Comparison of ENCODE assay signal across 11 mouse cellular contexts in the genomic region with DNA sequence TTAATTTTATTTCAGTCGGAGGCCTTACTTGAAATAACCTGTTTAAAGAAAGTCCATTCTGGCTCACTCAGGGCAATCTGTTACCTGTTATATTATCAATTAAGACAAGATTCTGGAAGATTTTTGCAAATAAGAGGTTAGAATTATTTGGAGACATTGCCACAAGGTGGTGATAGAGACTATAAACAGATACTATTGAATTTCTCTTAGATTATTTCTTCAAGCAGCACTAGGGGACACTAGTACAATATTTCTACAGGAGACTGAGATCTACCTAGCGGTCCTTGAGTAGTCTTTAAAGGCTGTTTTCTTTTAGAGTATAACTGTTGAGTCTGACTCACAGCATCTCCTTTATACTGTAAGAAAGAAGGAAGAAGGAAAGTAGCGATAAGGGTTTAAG. TPM values are rescaled to one million over a fixed set of nuclear protein-coding genes. Genes with fewer than 3 reads are reported as not detected.
DNase-seq lines count a peak whose midpoint lies in the region; ATAC-seq and TF ChIP-seq lines count a peak whose summit lies in the region.
"Had no signal": no experiment of that assay in that cellular context is flagged by ENCODE, and none has a peak within 500 bp of the region (broad histone marks: within the 10 kb centered on the region; RNA-seq: fewer than 3 reads in every experiment).

No protein-coding gene starts in this region.

- H3K27me3 ChIP-seq in midbrain, embryonic 14.5 days (ENCODE audit: control insufficient read depth, insufficient read depth, low read length) = no peaks in the 10 kb centered on the region
- no peaks in the 10 kb centered on the region for H3K27me3 ChIP-seq in midbrain, embryonic 10.5 days (ENCODE audit: low read depth, poor library complexity, severe bottlenecking)
- no peaks in the 10 kb centered on the region for H3K27me3 ChIP-seq in stomach, postnatal 0 days (ENCODE audit: control insufficient read depth, insufficient read depth, low read length)
- no peaks in the 10 kb centered on the region for H3K27me3 ChIP-seq in neural tube, embryonic 15.5 days (replicated peaks)
- H3K27me3 ChIP-seq: embryonic facial prominence, embryonic 12.5 days; hindbrain, embryonic 12.5 days had no signal

- TF ChIP-seq EP300 in stomach, postnatal 0 days (optimal IDR thresholded peaks at IDR 0.05) = no peak

- no peak overlapping the region for H3K4me3 ChIP-seq in midbrain, embryonic 14.5 days (replicated peaks; ENCODE audit: low read depth, low read length)
- H3K4me3 ChIP-seq in midbrain, embryonic 10.5 days = no peak overlapping the region
- no peak overlapping the region for H3K4me3 ChIP-seq in stomach, postnatal 0 days (ENCODE audit: low read depth, low read length)
- H3K4me3 ChIP-seq in neural tube, embryonic 15.5 days (replicated peaks) = no peak overlapping the region
- H3K4me3 ChIP-seq: embryonic facial prominence, embryonic 12.5 days; hindbrain, embryonic 12.5 days had no signal

- no peak for ATAC-seq in midbrain, embryonic 14.5 days (ENCODE audit: low FRiP score, low TSS enrichment)
- ATAC-seq in stomach, postnatal 0 days (ENCODE audit: low FRiP score, low TSS enrichment) = no peak
- ATAC-seq in neural tube, embryonic 15.5 days (ENCODE audit: low FRiP score) = no peak; the same call in 1 of the 2 replicates

- no peak overlapping the region for H3K9ac ChIP-seq in midbrain, embryonic 14.5 days (replicated peaks; ENCODE audit: low read length)
- H3K9ac ChIP-seq in stomach, postnatal 0 days (ENCODE audit: low read length) = no peak overlapping the region
- no peak overlapping the region for H3K9ac ChIP-seq in neural tube, embryonic 15.5 days (replicated peaks)
- H3K9ac ChIP-seq: embryonic facial prominence, embryonic 12.5 days; hindbrain, embryonic 12.5 days had no signal

- H3K4me2 ChIP-seq in midbrain, embryonic 14.5 days (ENCODE audit: low read length) = no peak overlapping the region
- no peak overlapping the region for H3K4me2 ChIP-seq in stomach, postnatal 0 days (replicated peaks; ENCODE audit: low read depth)
- H3K4me2 ChIP-seq in neural tube, embryonic 15.5 days = no peak overlapping the region
- H3K4me2 ChIP-seq: embryonic facial prominence, embryonic 12.5 days; hindbrain, embryonic 12.5 days had no signal

- peak; percentile 77 for TF ChIP-seq CTCF in stomach, postnatal 0 days (IDR thresholded peaks at IDR 0.05; ENCODE audit: low read depth)

- no peaks in the 10 kb centered on the region for H3K4me1 ChIP-seq in midbrain, embryonic 14.5 days (ENCODE audit: control insufficient read depth, insufficient read depth, low read length)
- peaks cover 6% of the 10 kb centered on the region for H3K4me1 ChIP-seq in midbrain, embryonic 10.5 days
- no peaks in the 10 kb centered on the region for H3K4me1 ChIP-seq in stomach, postnatal 0 days (replicated peaks; ENCODE audit: control insufficient read depth, insufficient read depth)
- no peaks in the 10 kb centered on the region for H3K4me1 ChIP-seq in neural tube, embryonic 15.5 days
- H3K4me1 ChIP-seq: hindbrain, embryonic 12.5 days had no signal

- peak; percentile 38 for DNase-seq in kidney, adult 9 months
- no peak for DNase-seq in kidney, adult 11 months
- DNase-seq in midbrain, embryonic 14.5 days = peak; percentile 82
- no peak for DNase-seq in midbrain, embryonic 10.5 days (ENCODE audit: low spot score)
- DNase-seq in adipocyte (ENCODE audit: low spot score) = peak; percentile 65
- no peak for DNase-seq in stomach, postnatal 0 days (ENCODE audit: low spot score)
- DNase-seq: gastrocnemius, postnatal 25 days had no signal

- 81% methylated on average over 3 of the region's 3 CpGs for WGBS in midbrain, embryonic 14.5 days
- WGBS in midbrain, embryonic 10.5 days = 83% methylated on average over 3 of the region's 3 CpGs
- WGBS in stomach, postnatal 0 days = 70% methylated on average over 3 of the region's 3 CpGs
- 68% methylated on average over 3 of the region's 3 CpGs for WGBS in neural tube, embryonic 15.5 days

- H3K27ac ChIP-seq in midbrain, embryonic 14.5 days (replicated peaks; ENCODE audit: low read depth, low read length) = no peak overlapping the region
- H3K27ac ChIP-seq in midbrain, embryonic 10.5 days (replicated peaks) = no peak overlapping the region
- H3K27ac ChIP-seq in stomach, postnatal 0 days (replicated peaks) = no peak overlapping the region
- H3K27ac ChIP-seq in neural tube, embryonic 15.5 days (replicated peaks) = no peak overlapping the region
- H3K27ac ChIP-seq: embryonic facial prominence, embryonic 12.5 days; hindbrain, embryonic 12.5 days had no signal

- H3K36me3 ChIP-seq in midbrain, embryonic 14.5 days (ENCODE audit: control insufficient read depth, insufficient read depth, low read length) = no peaks in the 10 kb centered on the region
- no peaks in the 10 kb centered on the region for H3K36me3 ChIP-seq in midbrain, embryonic 10.5 days
- H3K36me3 ChIP-seq in stomach, postnatal 0 days (ENCODE audit: control insufficient read depth, insufficient read depth, low read length) = no peaks in the 10 kb centered on the region
- H3K36me3 ChIP-seq in neural tube, embryonic 15.5 days = no peaks in the 10 kb centered on the region
- H3K36me3 ChIP-seq: embryonic facial prominence, embryonic 12.5 days; hindbrain, embryonic 12.5 days had no signal

- no peaks in the 10 kb centered on the region for H3K9me3 ChIP-seq in midbrain, embryonic 14.5 days (ENCODE audit: control insufficient read depth, low read length)
- no peaks in the 10 kb centered on the region for H3K9me3 ChIP-seq in midbrain, embryonic 10.5 days (replicated peaks)
- no peaks in the 10 kb centered on the region for H3K9me3 ChIP-seq in stomach, postnatal 0 days (ENCODE audit: control insufficient read depth, low read length)
- H3K9me3 ChIP-seq in neural tube, embryonic 15.5 days (replicated peaks) = no peaks in the 10 kb centered on the region
- H3K9me3 ChIP-seq: embryonic facial prominence, embryonic 12.5 days; hindbrain, embryonic 12.5 days had no signal

RNA-seq across cellular contexts. Expression of a gene that starts 4.3 kb away (rescaled TPM):
- polyA plus RNA-seq in midbrain, embryonic 14.5 days (2014; fragmentation: Nextera tagmentation; extraction: Ambion mirVana) = 0.14 TPM in 1 of 2 replicates, not detected in the other
- 0.17 and 0.22 TPM in 2 replicates for polyA plus RNA-seq in midbrain, embryonic 10.5 days (2016; fragmentation: Nextera tagmentation; extraction: Ambion mirVana)
- polyA plus RNA-seq in stomach, postnatal 0 days (2015; fragmentation: Nextera tagmentation; extraction: Ambion mirVana) = 0.11 and 0.51 TPM in 2 replicates
- 0.29 TPM in 1 of 2 replicates, not detected in the other for polyA plus RNA-seq in neural tube, embryonic 15.5 days (2015; fragmentation: Nextera tagmentation; extraction: Ambion mirVana)
- polyA plus RNA-seq: neural tube, embryonic 14.5 days had no signal

Comparison
In these comparisons a context has a peak if more than half of its experiments do, and no peak if none do; other contexts are left out.
1. DNase-seq: peak in kidney, adult 9 months (single experiment), midbrain, embryonic 14.5 days (single experiment) and adipocyte (single experiment); none in kidney, adult 11 months (single experiment), midbrain, embryonic 10.5 days (single experiment) and stomach, postnatal 0 days (single experiment).